Mouse (Mus musculus): ENCODE measurements around the gene Trim8.

- TF ChIP-seq POLR2A (IDR thresholded peaks at IDR 0.05; ENCODE audit: low read depth, low read length), result peak; percentile 27; the same call in 1 of the 2 replicates
- no peak for TF ChIP-seq CTCF (IDR thresholded peaks at IDR 0.05; ENCODE audit: borderline replicate concordance, insufficient read depth, low read length)
Measured at GRCm38 (mm10) chr19:46528529-46529213, 27.2 kb downstream of the Trim8 start.
